Mouse (Mus musculus) limb, embryonic 12.5 days (tissue): ENCODE data around the gene Adamtsl4. TPM values are rescaled to one million over a fixed set of nuclear protein-coding genes. Genes with fewer than 3 reads are reported as not detected.
"Not testable (repeated sequence)": the region's sequence is repeated elsewhere in the genome, so short reads cannot be mapped to it uniquely, and the experiment has no call there.

Experiments used
- ATAC-seq: fragments of 200-750 bp; cut with Nextera tagmentation; 2 replicates; pipeline ENCODE4 v1.8.0; 2017; ENCODE audit warnings: low read depth, moderate TSS enrichment; ENCODE audit not compliant: insufficient number of reproducible peaks, insufficient read depth, low FRiP score, low TSS enrichment
- H3K27ac ChIP-seq: fragments of 300-500 bp; sonication (generic); 2 replicates; pipeline ENCODE4 v1.5.1; 2016; ENCODE audit warnings: mild to moderate bottlenecking, moderate library complexity
- H3K27me3 ChIP-seq: fragments of 300-500 bp; sonication (generic); 2 replicates; pipeline ENCODE4 v1.6.1; 2016; ENCODE audit warnings: mild to moderate bottlenecking, moderate library complexity
- H3K36me3 ChIP-seq: fragments of 300-500 bp; sonication (generic); 2 replicates; pipeline ENCODE4 v1.6.1; 2016; ENCODE audit warnings: mild to moderate bottlenecking, moderate library complexity
- H3K4me1 ChIP-seq: fragments of 300-500 bp; sonication (generic); replicated peaks from 2 replicates; pipeline ENCODE4 v1.6.1; 2016
- H3K4me2 ChIP-seq: fragments of 300-500 bp; sonication (generic); 2 replicates; pipeline ENCODE4 v1.6.1; 2016; ENCODE audit warnings: mild to moderate bottlenecking, moderate library complexity
- H3K4me3 ChIP-seq: fragments of 300-500 bp; sonication (generic); replicated peaks from 2 replicates; pipeline ENCODE4 v1.5.1; 2016; ENCODE audit warnings: mild to moderate bottlenecking
- H3K9ac ChIP-seq: fragments of 300-500 bp; sonication (generic); replicated peaks from 2 replicates; pipeline ENCODE4 v1.6.1; 2016; ENCODE audit warnings: mild to moderate bottlenecking, moderate library complexity
- H3K9me3 ChIP-seq: fragments of 300-500 bp; sonication (generic); 2 replicates; pipeline ENCODE4 v1.6.1; 2016; ENCODE audit warnings: mild to moderate bottlenecking, moderate library complexity
- WGBS: fragments of 180-500 bp; shearing (Covaris S2); methylation state at CpG from one replicate; pipeline ENCODE4 v1.1.7; 2016; 5-methylcytosine and 5-hydroxymethylcytosine counted together
- polyA plus RNA-seq: library from polyadenylated mRNA; unstranded; fragments of >200 nt; fragmentation: Nextera tagmentation; extraction: Ambion mirVana; gene quantifications from 2 replicates; pipeline ENCODE4 v1.2.1, GENCODE M21; 2016

Gene Adamtsl4
- polyA plus RNA-seq, 1 experiment from 2014 or later = 0.71 TPM

DNA sequence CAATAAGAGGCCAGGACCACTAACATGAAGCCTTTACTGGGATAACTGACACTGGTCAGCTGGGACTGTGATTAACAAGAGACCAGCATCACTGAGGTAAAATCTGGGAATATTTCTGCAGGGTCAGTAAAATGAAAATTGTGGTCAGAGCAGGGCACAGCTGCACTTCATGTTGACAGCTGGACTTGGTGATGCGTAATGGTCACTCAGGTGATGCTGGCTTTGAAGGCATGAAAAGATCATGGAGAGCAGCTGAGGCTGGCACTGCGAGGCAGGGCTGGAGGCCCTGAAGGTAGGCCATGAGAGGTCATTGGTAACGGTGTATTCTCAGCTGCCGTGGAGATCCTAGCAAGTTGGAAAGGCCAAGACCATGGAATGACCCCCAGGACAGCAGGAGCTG lies 10.6 kb upstream of the Adamtsl4 start:
- Histone ChIP-seq H3K4me1 (peaks cover 23% of the 10 kb centered on the region), H3K27me3 (no peaks in the 10 kb centered on the region), H3K27ac (no peak overlapping the region), H3K4me3 (no peak overlapping the region), H3K9me3 (no peaks in the 10 kb centered on the region), H3K36me3 (no peaks in the 10 kb centered on the region), H3K4me2 (no peak overlapping the region), H3K9ac (no peak overlapping the region)
- ATAC-seq = no peak
- 97% methylated on average over 4 of the region's 4 CpGs for WGBS

DNA sequence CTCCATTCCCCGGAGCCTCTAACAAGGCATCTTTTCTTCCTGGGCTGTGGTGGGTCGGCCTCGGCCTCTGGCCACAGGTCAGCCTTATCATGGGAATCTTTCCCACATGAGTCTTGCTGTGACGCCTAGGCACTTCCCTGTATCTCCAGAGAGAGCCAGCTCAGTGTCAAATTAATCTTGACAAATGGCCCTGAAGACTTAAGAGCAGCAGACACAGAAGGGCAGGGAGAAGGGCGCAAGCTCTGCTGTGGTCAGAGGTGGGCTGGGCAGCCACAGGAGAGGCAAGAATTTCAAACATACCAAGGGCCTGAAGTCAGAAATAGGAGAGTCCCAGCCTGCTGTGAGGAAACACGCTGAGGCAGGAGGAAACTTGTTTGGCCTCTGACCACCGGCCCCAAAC lies 8.6 kb upstream of the Adamtsl4 start:
- Histone ChIP-seq H3K4me2 (no peak overlapping the region), H3K27ac (no peak overlapping the region), H3K27me3 (no peaks in the 10 kb centered on the region), H3K9ac (no peak overlapping the region), H3K4me1 (peaks cover 17% of the 10 kb centered on the region), H3K4me3 (no peak overlapping the region), H3K9me3 (0 out of 2 replicates have a peak, but pooled peaks cover under 1% of the 10 kb centered on the region), H3K36me3 (peaks cover 2% of the 10 kb centered on the region; the same call in 1 of the 2 replicates)
- no peak for ATAC-seq
- 21% methylated on average over 7 of the region's 7 CpGs for WGBS

DNA sequence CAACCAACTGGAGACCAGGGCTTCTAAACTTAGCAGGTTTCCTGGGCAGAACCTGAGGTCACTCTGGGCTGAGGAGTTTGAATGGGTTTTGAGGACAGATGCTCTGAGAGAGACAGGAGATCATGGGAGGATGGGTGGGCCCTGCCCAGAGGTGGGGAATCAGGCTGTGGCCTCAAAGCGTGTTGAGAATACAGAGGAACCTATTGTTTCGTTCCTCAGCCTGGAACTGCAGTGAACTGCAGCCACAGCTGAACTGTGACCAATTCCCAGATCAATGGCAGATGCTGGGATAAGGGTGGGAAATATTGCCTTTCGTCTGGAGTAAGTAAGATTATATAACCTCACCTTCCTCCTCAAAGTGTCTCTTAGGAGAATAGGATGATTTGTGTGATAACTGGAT lies 8.1 kb upstream of the Adamtsl4 start:
- ATAC-seq = no peak
- H3K36me3 ChIP-seq = peaks cover 6% of the 10 kb centered on the region; the same call in 1 of the 2 replicates
- H3K4me2 ChIP-seq = no peak overlapping the region
- H3K27me3 ChIP-seq = no peaks in the 10 kb centered on the region
- H3K9ac ChIP-seq = peak overlapping the region; percentile 31; the same call in 1 of the 2 replicates
- H3K9me3 ChIP-seq = 0 out of 2 replicates have a peak, but pooled peaks cover 4% of the 10 kb centered on the region
- H3K4me3 ChIP-seq = no peak overlapping the region
- H3K27ac ChIP-seq = no peak overlapping the region
- 43% methylated on average over 3 of the region's 3 CpGs for WGBS
- H3K4me1 ChIP-seq = peaks cover 14% of the 10 kb centered on the region; the same call in 1 of the 2 replicates

DNA sequence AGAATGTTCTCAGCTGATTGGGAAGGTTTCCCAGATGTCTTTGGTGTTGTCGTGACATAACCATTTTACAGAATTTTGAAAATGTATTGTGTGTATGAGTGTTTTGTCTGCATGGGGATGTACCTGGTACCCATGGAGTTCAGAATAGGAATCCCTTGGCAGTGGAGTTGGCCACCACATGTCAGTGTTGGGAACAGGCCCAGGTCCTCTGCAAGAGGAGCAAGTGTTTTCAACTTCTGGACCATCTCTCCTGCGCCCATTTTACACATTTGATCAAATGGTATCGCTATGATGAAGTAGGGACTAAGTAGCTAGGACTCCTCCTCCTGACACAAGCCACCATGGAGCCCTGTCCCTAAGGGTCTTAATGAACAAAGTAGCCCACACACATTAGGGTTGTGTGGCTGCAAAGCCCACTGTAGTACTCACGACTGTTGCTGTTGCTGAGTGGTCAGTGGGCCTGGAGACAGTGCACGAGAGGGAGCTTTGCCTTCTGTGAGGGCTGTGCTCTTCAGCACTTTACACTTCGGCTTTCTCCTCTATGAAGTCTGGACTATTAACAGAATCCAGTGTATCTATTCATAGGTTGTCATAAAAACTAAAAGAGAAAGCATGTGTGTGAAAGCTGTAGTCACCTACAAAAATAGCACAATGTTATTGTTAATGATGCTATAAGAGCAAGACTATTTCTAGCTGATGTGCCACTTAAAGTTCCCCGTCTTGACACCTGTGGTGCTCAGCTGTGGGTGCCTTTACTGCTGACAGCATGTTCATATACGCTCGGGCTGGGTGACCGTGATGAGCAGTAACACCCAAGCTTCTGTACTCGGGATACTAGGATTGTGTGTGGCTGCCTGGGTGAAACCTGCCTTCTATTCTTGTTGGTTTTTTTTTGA lies 7.3 kb upstream of the Adamtsl4 start:
- Histone ChIP-seq H3K9me3 (0 out of 2 replicates have a peak, but pooled peaks cover 4% of the 10 kb centered on the region), H3K27ac (no peak overlapping the region), H3K4me2 (no peak overlapping the region), H3K27me3 (no peaks in the 10 kb centered on the region), H3K36me3 (peaks cover 6% of the 10 kb centered on the region; the same call in 1 of the 2 replicates), H3K9ac (no peak overlapping the region), H3K4me3 (no peak overlapping the region), H3K4me1 (peaks cover 14% of the 10 kb centered on the region; the same call in 1 of the 2 replicates)
- no peak for ATAC-seq
- 86% methylated on average over 11 of the region's 11 CpGs for whole genome bisulfite sequencing

DNA sequence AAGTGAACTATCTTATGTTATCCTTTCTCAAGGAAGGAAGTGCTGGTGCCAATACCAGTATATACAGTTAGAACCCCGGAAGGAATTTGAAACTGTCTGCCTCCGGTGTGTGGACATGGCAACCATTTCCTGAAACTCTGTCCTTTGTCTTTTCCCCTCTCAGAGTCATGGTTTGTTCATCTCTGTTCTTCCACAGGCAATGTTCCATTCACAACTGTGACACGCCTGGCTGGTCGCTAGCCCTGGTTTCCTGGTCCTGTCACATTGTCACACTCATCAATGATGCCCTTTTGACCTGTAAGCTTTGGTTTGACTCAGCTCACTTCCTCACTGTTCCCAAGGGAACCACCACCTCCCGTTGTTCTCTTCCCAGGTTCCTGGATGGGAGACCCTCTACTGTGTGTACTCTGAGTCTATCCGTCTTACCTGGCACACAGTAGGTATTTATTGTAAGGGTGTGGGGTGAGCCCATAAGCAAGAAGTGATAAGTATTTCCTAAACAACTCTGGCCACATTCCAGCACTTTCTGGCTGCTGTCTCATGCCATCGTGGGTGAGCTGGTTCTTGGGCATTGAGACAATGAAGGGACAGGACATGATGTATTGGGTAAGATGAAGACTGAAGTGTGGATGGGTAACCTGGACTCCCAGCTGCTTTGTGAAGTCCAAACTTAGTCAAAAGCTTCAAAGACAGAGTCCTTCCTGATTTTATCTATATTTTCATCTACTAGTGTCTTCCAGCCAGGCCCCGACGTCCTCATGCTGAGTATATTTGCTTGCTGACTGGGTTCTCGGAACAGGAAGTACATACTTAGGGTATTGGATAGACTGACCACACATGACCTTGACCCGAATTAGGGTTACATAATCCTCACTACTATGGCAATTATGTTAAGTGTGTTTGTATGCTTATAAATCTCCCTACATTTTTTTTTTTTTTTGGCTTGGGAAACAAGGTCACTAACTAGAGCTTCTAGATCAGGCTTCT lies 6.4 kb upstream of the Adamtsl4 start:
- no peak for ATAC-seq
- Histone ChIP-seq H3K36me3 (peaks cover 6% of the 10 kb centered on the region; the same call in 1 of the 2 replicates), H3K27ac (no peak overlapping the region), H3K4me3 (no peak overlapping the region), H3K9ac (no peak overlapping the region), H3K4me2 (no peak overlapping the region), H3K9me3 (0 out of 2 replicates have a peak, but pooled peaks cover 4% of the 10 kb centered on the region), H3K4me1 (peaks cover 14% of the 10 kb centered on the region; the same call in 1 of the 2 replicates), H3K27me3 (no peaks in the 10 kb centered on the region)
- 78% methylated on average over 11 of the region's 11 CpGs for WGBS

DNA sequence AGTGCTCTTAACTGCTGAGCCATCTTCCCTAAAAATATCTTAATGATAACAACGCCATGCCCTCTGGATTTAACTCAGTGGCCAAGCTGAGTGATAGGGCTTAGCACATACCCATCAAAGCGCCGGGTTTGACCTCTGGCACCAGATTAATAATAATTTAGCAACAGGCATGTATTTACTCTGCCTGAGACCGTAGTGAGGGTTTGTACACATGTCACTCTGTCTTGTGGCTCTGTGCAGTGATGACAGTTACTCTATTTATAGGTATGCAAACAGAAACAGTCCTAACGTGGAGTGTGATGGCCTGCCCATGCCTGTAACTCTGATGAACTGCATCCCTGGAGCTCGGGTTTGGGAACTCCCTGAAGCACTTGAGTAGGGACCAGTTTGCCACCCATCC lies 5.0 kb upstream of the Adamtsl4 start:
- 0 out of 2 replicates have a peak, but pooled peaks cover 4% of the 10 kb centered on the region for H3K9me3 ChIP-seq
- no peak overlapping the region for H3K27ac ChIP-seq
- H3K9ac ChIP-seq = no peak overlapping the region
- peaks cover 6% of the 10 kb centered on the region; the same call in 1 of the 2 replicates for H3K36me3 ChIP-seq
- H3K4me2 ChIP-seq = no peak overlapping the region
- peaks cover 27% of the 10 kb centered on the region for H3K4me1 ChIP-seq
- WGBS = 76% methylated on average over 6 of the region's 6 CpGs
- ATAC-seq = no peak
- no peak overlapping the region for H3K4me3 ChIP-seq
- no peaks in the 10 kb centered on the region for H3K27me3 ChIP-seq

DNA sequence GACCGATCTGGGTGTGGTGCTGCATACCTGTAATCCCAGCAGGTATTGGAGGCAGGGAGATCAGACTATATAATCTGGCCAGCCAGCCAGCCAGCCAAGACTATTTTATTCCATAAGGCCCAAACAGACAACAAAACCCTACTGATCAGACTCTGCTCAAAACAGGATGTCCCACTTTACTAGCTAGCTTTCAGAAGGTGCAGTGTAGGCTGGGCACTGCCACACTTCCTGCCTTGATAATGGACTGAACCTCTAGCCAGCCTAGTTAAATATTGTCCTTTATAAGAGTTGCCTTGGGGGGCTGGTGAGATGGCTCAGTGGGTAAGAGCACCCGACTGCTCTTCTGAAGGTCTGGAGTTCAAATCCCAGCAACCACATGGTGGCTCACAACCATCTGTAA lies 2.8 kb upstream of the Adamtsl4 start:
- not testable (repeated sequence) for H3K4me3 ChIP-seq, ATAC-seq, H3K9me3 ChIP-seq, H3K9ac ChIP-seq, H3K36me3 ChIP-seq, H3K27me3 ChIP-seq, H3K27ac ChIP-seq, H3K4me2 ChIP-seq
- H3K4me1 ChIP-seq = peaks cover 31% of the 10 kb centered on the region
- WGBS = 93% methylated on average over 2 of the region's 2 CpGs

DNA sequence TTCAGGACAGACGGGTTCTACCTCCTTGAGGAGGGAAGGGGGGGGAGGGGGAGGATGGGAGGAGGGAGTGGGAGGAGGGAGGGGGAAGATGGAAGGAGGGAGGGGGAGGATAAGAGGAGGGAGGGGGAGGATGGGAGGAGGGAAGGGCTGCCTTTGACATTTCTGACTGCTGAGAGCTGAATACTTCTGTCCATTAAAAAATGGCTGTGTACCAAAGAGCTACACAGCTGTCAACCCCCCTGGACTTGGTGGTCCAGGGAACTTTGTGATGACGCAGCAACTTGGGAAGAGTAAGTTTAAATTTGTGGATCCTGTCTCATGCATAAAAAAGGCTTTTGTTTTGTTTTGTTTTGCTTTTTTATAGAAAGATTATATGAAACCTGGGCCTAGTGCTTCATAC lies 2.2 kb upstream of the Adamtsl4 start:
- WGBS = 48% methylated on average over 2 of the region's 2 CpGs
- Histone ChIP-seq H3K27me3 (peaks cover 9% of the 10 kb centered on the region; the same call in 1 of the 2 replicates), H3K4me1 (peaks cover 31% of the 10 kb centered on the region), H3K4me2 (no peak overlapping the region), H3K27ac (no peak overlapping the region), H3K9ac (no peak overlapping the region), H3K9me3 (0 out of 2 replicates have a peak, but pooled peaks cover 4% of the 10 kb centered on the region), H3K36me3 (peaks cover 6% of the 10 kb centered on the region; the same call in 1 of the 2 replicates), H3K4me3 (no peak overlapping the region)
- ATAC-seq = no peak

DNA sequence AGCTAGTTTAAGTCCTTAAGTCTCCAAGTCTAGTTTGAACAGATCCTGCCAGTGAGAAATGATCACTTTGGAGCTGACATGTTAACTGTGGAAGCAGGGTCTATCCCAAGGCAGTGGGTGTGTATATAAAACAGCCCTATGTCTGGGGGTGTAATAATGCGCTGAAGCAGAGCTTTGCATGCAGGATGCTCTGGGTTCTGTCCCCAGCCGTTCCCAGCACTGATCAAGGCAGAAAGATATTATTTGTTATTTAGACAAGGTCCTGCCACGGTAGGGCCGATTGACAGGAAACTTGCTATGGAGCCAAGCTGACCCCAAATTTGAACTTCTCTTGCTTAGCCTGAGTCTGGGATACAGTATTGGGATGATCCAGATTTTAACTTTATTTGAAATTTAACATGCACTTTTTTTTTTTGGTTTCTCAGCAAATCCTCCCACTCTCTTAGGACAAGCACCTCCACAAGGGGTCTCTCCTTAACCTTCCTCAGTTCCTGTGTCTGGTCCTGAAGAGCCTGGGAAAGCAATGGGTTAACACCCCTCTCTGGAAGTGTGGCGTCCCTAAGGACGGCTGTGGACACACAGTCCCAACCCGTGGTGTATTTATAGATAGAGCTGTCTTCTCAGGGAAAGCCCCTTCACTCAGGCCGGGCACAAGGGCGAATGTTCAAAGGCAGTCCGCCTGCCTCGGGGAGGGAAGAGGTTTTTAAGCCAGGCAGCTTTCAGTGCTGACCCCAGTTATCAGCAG lies 1.6 kb upstream of the Adamtsl4 start:
- 31% methylated on average over 11 of the region's 11 CpGs for WGBS
- Histone ChIP-seq H3K4me1 (peaks cover 37% of the 10 kb centered on the region), H3K4me3 (no peak overlapping the region), H3K27me3 (peaks cover 9% of the 10 kb centered on the region; the same call in 1 of the 2 replicates), H3K27ac (no peak overlapping the region), H3K9ac (no peak overlapping the region), H3K4me2 (no peak overlapping the region), H3K9me3 (0 out of 2 replicates have a peak, but pooled peaks cover 4% of the 10 kb centered on the region), H3K36me3 (peaks cover 6% of the 10 kb centered on the region; the same call in 1 of the 2 replicates)
- ATAC-seq = no peak

DNA sequence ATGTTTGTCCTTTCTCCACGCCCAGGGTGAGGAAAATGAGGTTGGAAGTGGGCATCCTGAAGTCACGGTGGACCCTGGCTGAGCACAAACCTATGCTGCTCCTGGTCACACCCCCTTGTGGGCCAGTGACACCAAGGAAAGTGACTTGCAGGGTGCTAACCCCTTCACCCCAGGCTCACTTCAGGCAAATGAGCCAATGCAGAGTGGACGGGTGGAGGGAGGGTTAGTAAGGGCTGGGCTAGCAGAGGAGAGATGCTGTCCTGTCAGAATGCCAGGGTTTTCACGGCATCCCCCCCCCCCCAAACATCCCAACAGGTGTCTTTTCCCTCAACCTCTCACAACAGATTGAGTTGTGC lies 571 bp downstream of the Adamtsl4 start:
- Histone ChIP-seq H3K9me3 (0 out of 2 replicates have a peak, but pooled peaks cover 4% of the 10 kb centered on the region), H3K9ac (peak overlapping the region; percentile 65; the same call in 1 of the 2 replicates), H3K27ac (0 out of 2 replicates have a peak overlapping the region, but pooled peaks have one; percentile 23), H3K27me3 (peaks cover 9% of the 10 kb centered on the region; the same call in 1 of the 2 replicates), H3K4me1 (peaks cover 42% of the 10 kb centered on the region), H3K4me2 (peak overlapping the region; percentile 94), H3K36me3 (peaks cover 6% of the 10 kb centered on the region; the same call in 1 of the 2 replicates), H3K4me3 (peak overlapping the region; percentile 48)
- ATAC-seq = 0 out of 2 replicates have a peak, but pooled peaks have one; percentile 4
- WGBS = 14% methylated on average over 4 of the region's 4 CpGs
